Mouse (Mus musculus): ENCODE measurements at regions not wholly inside any gene's neighbourhood (a gene's known extent, or its start where the extent isn't known, plus 50 kb on each side); places are given as distances from the start of the nearest gene placed in this dataset.

GRCm38 (mm10) chr2:106256012-106256411, 252.7 kb upstream of the Dnajc24 start:
- no peak for TF ChIP-seq CTCF (IDR thresholded peaks at IDR 0.05; ENCODE audit: low read depth, low read length)
- no peak for TF ChIP-seq GATA1 (IDR thresholded peaks at IDR 0.05; ENCODE audit: borderline replicate concordance, low read length)
- TF ChIP-seq POLR2AphosphoS5 (IDR thresholded peaks at IDR 0.05; ENCODE audit: insufficient replicate concordance, low read depth, low read length) = no peak
- no peak for TF ChIP-seq TAL1 (conservative IDR thresholded peaks at IDR 0.05; ENCODE audit: low read depth, low read length)
- TF ChIP-seq GATA2 (IDR thresholded peaks at IDR 0.05; ENCODE audit: borderline replicate concordance, low read depth, low read length) = no peak
- Histone ChIP-seq H3K4me1 (ENCODE audit: insufficient read depth, low read depth, low read length) (no peaks in the 10 kb centered on the region), H3K36me3 (replicated peaks) (no peaks in the 10 kb centered on the region), H3K4me3 (ENCODE audit: low read depth, low read length) (no peak overlapping the region), H3K9me3 (replicated peaks) (0 out of 2 replicates have a peak, but pooled peaks cover 2% of the 10 kb centered on the region), H3K27me3 (ENCODE audit: insufficient read depth, low read length) (0 out of 2 replicates have a peak, but pooled peaks cover 2% of the 10 kb centered on the region)
- ATAC-seq (ENCODE audit: extremely low read depth, insufficient number of reproducible peaks, low FRiP score, poor library complexity, severe bottlenecking) (no peak), DNase-seq (ENCODE audit: low spot score) (no peak)

DNA sequence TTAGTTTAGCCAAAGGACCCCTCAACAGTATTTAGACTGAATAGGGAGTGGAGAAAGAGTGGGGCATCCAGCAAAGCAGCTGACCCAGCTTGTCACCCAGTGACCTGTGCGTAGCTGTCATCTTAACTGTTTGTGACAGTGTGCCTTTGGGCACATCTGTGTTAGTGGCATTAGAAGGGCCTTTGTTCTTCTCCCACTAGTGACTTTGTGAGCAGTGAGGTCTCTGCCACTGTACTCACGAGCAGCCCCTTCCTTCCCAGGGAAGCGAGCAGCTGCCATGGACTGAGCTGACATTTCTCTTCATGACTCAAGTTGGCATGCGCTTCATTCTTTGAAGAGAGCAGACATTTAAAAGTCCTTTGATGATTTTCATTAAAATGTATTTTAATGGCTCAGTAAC, 231.0 kb upstream of the Dnajc24 start:
- H3K4me1 ChIP-seq (ENCODE audit: insufficient read depth, low read depth, low read length) = no peaks in the 10 kb centered on the region
- H3K36me3 ChIP-seq (replicated peaks) = no peaks in the 10 kb centered on the region
- ATAC-seq (ENCODE audit: extremely low read depth, insufficient number of reproducible peaks, low FRiP score, poor library complexity, severe bottlenecking) = no peak

GRCm38 (mm10) chr2:106231136-106231535, 227.8 kb upstream of the Dnajc24 start:
- TF ChIP-seq POLR2AphosphoS5 (IDR thresholded peaks at IDR 0.05; ENCODE audit: insufficient replicate concordance, low read depth, low read length) (no peak), GATA2 (IDR thresholded peaks at IDR 0.05; ENCODE audit: borderline replicate concordance, low read depth, low read length) (no peak), CTCF (IDR thresholded peaks at IDR 0.05; ENCODE audit: low read depth, low read length) (no peak), GATA1 (IDR thresholded peaks at IDR 0.05; ENCODE audit: borderline replicate concordance, low read length) (no peak), TAL1 (conservative IDR thresholded peaks at IDR 0.05; ENCODE audit: low read depth, low read length) (no peak)
- Histone ChIP-seq H3K27me3 (ENCODE audit: insufficient read depth, low read length) (no peaks in the 10 kb centered on the region), H3K9me3 (replicated peaks) (no peaks in the 10 kb centered on the region; the same call in 1 of the 2 replicates), H3K4me1 (ENCODE audit: insufficient read depth, low read depth, low read length) (no peaks in the 10 kb centered on the region), H3K4me3 (ENCODE audit: low read depth, low read length) (no peak overlapping the region), H3K36me3 (replicated peaks) (no peaks in the 10 kb centered on the region)
- ATAC-seq (ENCODE audit: extremely low read depth, insufficient number of reproducible peaks, low FRiP score, poor library complexity, severe bottlenecking) (no peak), DNase-seq (ENCODE audit: low spot score) (no peak)

More for the DNA sequence above, 231.0 kb upstream of the Dnajc24 start:
- H3K9me3 ChIP-seq (replicated peaks) = no peaks in the 10 kb centered on the region; the same call in 1 of the 2 replicates
- no peak for DNase-seq (ENCODE audit: low spot score)
- H3K27me3 ChIP-seq (ENCODE audit: insufficient read depth, low read length) = no peaks in the 10 kb centered on the region
- no peak overlapping the region for H3K4me3 ChIP-seq (ENCODE audit: low read depth, low read length)
- no peak for TF ChIP-seq POLR2AphosphoS5 (IDR thresholded peaks at IDR 0.05; ENCODE audit: insufficient replicate concordance, low read depth, low read length)
- no peak for TF ChIP-seq GATA1 (IDR thresholded peaks at IDR 0.05; ENCODE audit: borderline replicate concordance, low read length)
- TF ChIP-seq TAL1 (conservative IDR thresholded peaks at IDR 0.05; ENCODE audit: low read depth, low read length) = no peak
- no peak for TF ChIP-seq GATA2 (IDR thresholded peaks at IDR 0.05; ENCODE audit: borderline replicate concordance, low read depth, low read length)
- no peak for TF ChIP-seq CTCF (IDR thresholded peaks at IDR 0.05; ENCODE audit: low read depth, low read length)

DNA sequence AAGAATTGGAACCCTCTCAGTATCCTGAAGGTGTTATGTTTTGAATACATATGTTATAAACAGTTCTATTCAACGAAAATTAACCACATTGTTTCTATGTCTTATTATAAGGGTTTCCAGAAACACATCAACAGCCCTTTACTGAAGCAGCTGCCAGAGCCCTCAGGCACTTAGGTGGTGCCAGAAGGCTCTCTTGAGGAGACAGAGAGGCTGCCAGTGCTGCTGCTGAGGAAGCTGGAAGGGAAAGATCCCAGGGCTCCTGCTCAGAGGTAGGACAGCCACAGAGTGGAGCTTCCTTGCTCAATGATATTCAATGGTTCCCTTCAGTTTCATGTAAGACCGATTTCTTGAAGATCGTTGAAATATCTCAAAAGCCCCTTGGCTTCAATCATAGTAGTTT, 226.7 kb upstream of the Dnajc24 start:
- DNase-seq (ENCODE audit: low spot score) = no peak
- TF ChIP-seq POLR2AphosphoS5 (IDR thresholded peaks at IDR 0.05; ENCODE audit: insufficient replicate concordance, low read depth, low read length) = no peak
- TF ChIP-seq GATA1 (IDR thresholded peaks at IDR 0.05; ENCODE audit: borderline replicate concordance, low read length) = no peak
- no peak for TF ChIP-seq CTCF (IDR thresholded peaks at IDR 0.05; ENCODE audit: low read depth, low read length)
- TF ChIP-seq TAL1 (conservative IDR thresholded peaks at IDR 0.05; ENCODE audit: low read depth, low read length) = no peak
- no peak for TF ChIP-seq GATA2 (IDR thresholded peaks at IDR 0.05; ENCODE audit: borderline replicate concordance, low read depth, low read length)

DNA sequence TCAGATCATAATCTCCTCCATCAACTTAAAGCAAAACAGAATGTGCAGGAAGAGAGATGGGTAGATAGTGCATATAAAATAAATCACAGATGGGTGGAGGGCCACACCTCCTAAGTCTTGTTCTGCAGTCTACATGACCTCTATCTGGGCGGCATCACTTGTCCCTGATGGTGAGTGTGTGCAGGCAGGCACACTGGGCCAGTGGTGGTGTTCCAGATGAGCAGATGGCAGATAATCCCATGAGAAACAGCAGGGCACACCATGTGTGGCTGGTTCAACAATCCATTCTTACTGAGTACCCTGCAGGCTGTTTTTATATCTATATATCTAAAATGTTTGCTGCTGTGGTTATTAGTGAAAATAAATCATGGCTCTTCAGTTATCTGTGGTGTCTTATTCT, 224.9 kb upstream of the Dnajc24 start:
- TF ChIP-seq GATA1 (IDR thresholded peaks at IDR 0.05; ENCODE audit: borderline replicate concordance, low read length) = no peak
- no peak for TF ChIP-seq TAL1 (conservative IDR thresholded peaks at IDR 0.05; ENCODE audit: low read depth, low read length)
- TF ChIP-seq POLR2AphosphoS5 (IDR thresholded peaks at IDR 0.05; ENCODE audit: insufficient replicate concordance, low read depth, low read length) = no peak
- Histone ChIP-seq H3K4me3 (ENCODE audit: low read depth, low read length) (no peak overlapping the region), H3K9me3 (replicated peaks) (no peaks in the 10 kb centered on the region), H3K27me3 (ENCODE audit: insufficient read depth, low read length) (no peaks in the 10 kb centered on the region), H3K4me1 (ENCODE audit: insufficient read depth, low read depth, low read length) (no peaks in the 10 kb centered on the region), H3K36me3 (replicated peaks) (no peaks in the 10 kb centered on the region)
- no peak for ATAC-seq (ENCODE audit: extremely low read depth, insufficient number of reproducible peaks, low FRiP score, poor library complexity, severe bottlenecking)
- no peak for DNase-seq (ENCODE audit: low spot score)

More for the DNA sequence above, 226.7 kb upstream of the Dnajc24 start:
- H3K36me3 ChIP-seq (replicated peaks) = no peaks in the 10 kb centered on the region
- no peak for ATAC-seq (ENCODE audit: extremely low read depth, insufficient number of reproducible peaks, low FRiP score, poor library complexity, severe bottlenecking)
- no peaks in the 10 kb centered on the region for H3K4me1 ChIP-seq (ENCODE audit: insufficient read depth, low read depth, low read length)
- H3K9me3 ChIP-seq (replicated peaks) = no peaks in the 10 kb centered on the region; the same call in 1 of the 2 replicates
- no peak overlapping the region for H3K4me3 ChIP-seq (ENCODE audit: low read depth, low read length)
- no peaks in the 10 kb centered on the region for H3K27me3 ChIP-seq (ENCODE audit: insufficient read depth, low read length)

DNA sequence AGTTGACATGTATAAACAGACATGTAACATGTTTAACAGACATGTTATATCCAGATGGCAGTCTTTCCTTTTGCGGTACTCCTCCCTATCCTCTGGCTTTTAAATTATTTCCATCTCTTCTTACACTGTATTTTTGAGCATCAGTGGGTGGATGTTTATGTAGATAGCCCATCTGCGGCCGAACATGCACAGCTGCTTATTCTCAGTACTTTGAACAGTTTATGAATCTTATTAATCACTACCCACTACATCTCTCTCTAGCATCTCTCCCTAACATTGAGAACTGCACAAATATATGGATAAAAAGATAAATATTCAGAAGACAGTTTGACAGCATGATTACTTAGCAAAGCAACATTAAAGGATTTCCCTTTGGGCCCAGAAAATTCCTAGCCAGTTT, 212.8 kb upstream of the Dnajc24 start:
- no peak overlapping the region for H3K4me3 ChIP-seq (ENCODE audit: low read depth, low read length)
- TF ChIP-seq GATA2 (IDR thresholded peaks at IDR 0.05; ENCODE audit: borderline replicate concordance, low read depth, low read length) (no peak), TAL1 (conservative IDR thresholded peaks at IDR 0.05; ENCODE audit: low read depth, low read length) (no peak), CTCF (IDR thresholded peaks at IDR 0.05; ENCODE audit: low read depth, low read length) (no peak), GATA1 (IDR thresholded peaks at IDR 0.05; ENCODE audit: borderline replicate concordance, low read length) (no peak), POLR2AphosphoS5 (IDR thresholded peaks at IDR 0.05; ENCODE audit: insufficient replicate concordance, low read depth, low read length) (no peak)
- H3K4me1 ChIP-seq (ENCODE audit: insufficient read depth, low read depth, low read length) = no peaks in the 10 kb centered on the region
- H3K27me3 ChIP-seq (ENCODE audit: insufficient read depth, low read length) = no peaks in the 10 kb centered on the region
- no peak for DNase-seq (ENCODE audit: low spot score)
- no peak for ATAC-seq (ENCODE audit: extremely low read depth, insufficient number of reproducible peaks, low FRiP score, poor library complexity, severe bottlenecking)
- no peaks in the 10 kb centered on the region for H3K9me3 ChIP-seq (replicated peaks)
- H3K36me3 ChIP-seq (replicated peaks) = no peaks in the 10 kb centered on the region
